ENCODE assay signal across 8 mouse cellular contexts in the genomic region with DNA sequence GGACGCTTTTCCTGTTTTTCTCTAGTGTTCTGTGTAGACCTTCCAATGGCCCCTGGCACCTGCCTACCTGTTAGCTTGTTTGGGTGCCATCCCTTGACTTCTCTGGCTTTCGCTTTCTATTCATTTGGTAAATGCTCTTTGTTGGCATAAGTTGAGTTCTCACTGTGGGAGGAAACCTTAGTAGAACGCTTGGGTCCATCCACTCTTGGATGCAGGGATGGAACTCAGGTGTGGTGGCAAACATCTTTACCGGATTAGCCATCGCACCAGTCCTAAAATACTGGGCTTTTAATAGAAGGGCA. TPM values are rescaled to one million over a fixed set of nuclear protein-coding genes. Genes with fewer than 3 reads are reported as not detected.
DNase-seq lines count a peak whose midpoint lies in the region; TF ChIP-seq lines count a peak whose summit lies in the region.

No protein-coding gene starts in this region.

- H3ac ChIP-seq in myocyte (ENCODE audit: control insufficient read depth, insufficient read length), result peak overlapping the region; percentile 14

- TF ChIP-seq POLR2A in myocyte (IDR thresholded peaks at IDR 0.05; ENCODE audit: insufficient read length, low read depth), result no peak

- peaks cover 29% of the 10 kb centered on the region for H3K79me2 ChIP-seq in myocyte (ENCODE audit: control insufficient read depth, insufficient read depth)

- no peak for TF ChIP-seq CTCF in layer of hippocampus, adult 2 months (conservative IDR thresholded peaks at IDR 0.05)

- no peak for DNase-seq in layer of hippocampus, adult 2 months (ENCODE audit: low spot score in 2 of 2)
- DNase-seq in layer of hippocampus, postnatal 10 days (ENCODE audit: low spot score in 2 of 2), result no peak
- DNase-seq in c-Kit-negative CD71-positive TER-119-positive erythroid progenitor cells, embryonic 14.5 days (ENCODE audit: low read depth, low spot score), result peak; percentile 9
- DNase-seq in induced T-regulatory cell, adult 2 months (ENCODE audit: low read depth), result peak; percentile 69
- no peak for DNase-seq in left cerebral cortex, adult 18-20 months (ENCODE audit: low spot score in 2 of 2)
- no peak for DNase-seq in kidney, postnatal 4 days
- no peak for DNase-seq in spleen, adult 12 weeks (ENCODE audit: low spot score)

- peaks cover 9% of the 10 kb centered on the region for H3K36me3 ChIP-seq in myocyte (ENCODE audit: control insufficient read depth, insufficient read depth)

- no peaks in the 10 kb centered on the region for H3K27me3 ChIP-seq in myocyte (ENCODE audit: control insufficient read depth, insufficient read depth, insufficient read length)

- peak overlapping the region; percentile 86 for H3K4me2 ChIP-seq in myocyte (ENCODE audit: low read depth)

- peak overlapping the region; percentile 94; the same call in 1 of the 2 replicates for H3K27ac ChIP-seq in layer of hippocampus, adult 2 months

- peak overlapping the region; percentile 79 for H3K4me3 ChIP-seq in layer of hippocampus, adult 2 months
- H3K4me3 ChIP-seq in myocyte, result peak overlapping the region; percentile 90

TF ChIP-seq in myocyte, 11 proteins besides CTCF, POLR2A, EP300 and RAD21:
- TF ChIP-seq USF1 (IDR thresholded peaks at IDR 0.05; ENCODE audit: low read depth) (no peak), MYOD1 (IDR thresholded peaks at IDR 0.05; ENCODE audit: control insufficient read depth in 1 of 3, insufficient read length in 2 of 3, low read depth in 2 of 3) (no peak), CEBPB (IDR thresholded peaks at IDR 0.05; ENCODE audit: insufficient read depth, poor library complexity, severe bottlenecking) (no peak), E2F4 (IDR thresholded peaks at IDR 0.05; ENCODE audit: insufficient read depth) (no peak), MYOG (IDR thresholded peaks at IDR 0.05; ENCODE audit: control insufficient read depth in 1 of 3, insufficient read depth in 1 of 3, insufficient read length in 2 of 3, low read depth in 2 of 3) (no peak), MAX (IDR thresholded peaks at IDR 0.05; ENCODE audit: low read depth) (no peak), REST (IDR thresholded peaks at IDR 0.05; ENCODE audit: insufficient read depth, insufficient read length) (no peak), SRF (IDR thresholded peaks at IDR 0.05; ENCODE audit: control insufficient read depth, insufficient read length, low read depth) (no peak), POLR2AphosphoS2 (IDR thresholded peaks at IDR 0.05; ENCODE audit: insufficient read length, low read depth) (no peak), TCF3 (IDR thresholded peaks at IDR 0.05; ENCODE audit: insufficient read length, low read depth) (no peak), TCF12 (IDR thresholded peaks at IDR 0.05; ENCODE audit: insufficient read depth, poor library complexity, severe bottlenecking) (no peak)
TF ChIP-seq in myocyte: peak in this region for 0.

RNA-seq across cellular contexts. Expression of a gene that starts 0.7 kb away (rescaled TPM):
- total RNA-seq in layer of hippocampus, adult 2 months (2021), result 100 to 1,000 TPM in 1 of 2 experiments, 10 to 100 TPM in 1; 96.8 to 102 TPM
- total RNA-seq in layer of hippocampus, postnatal 10 days (2021), result 10 to 100 TPM; 80.0 to 83.5 TPM
- polyA plus RNA-seq in myocyte (2012; fragmentation: generic; extraction: Trizol), result 152 TPM
- 100 to 1,000 TPM; 106 to 114 TPM for total RNA-seq in left cerebral cortex, adult 18-20 months (2021)

RNA-seq across cellular contexts. Expression of a gene that starts 27.6 kb away (rescaled TPM):
- 10 to 100 TPM; 54.3 to 58.7 TPM for total RNA-seq in layer of hippocampus, adult 2 months (2021)
- total RNA-seq in layer of hippocampus, postnatal 10 days (2021), result 10 to 100 TPM; 48.2 to 51.6 TPM
- polyA plus RNA-seq in myocyte (2012; fragmentation: generic; extraction: Trizol), result 70.5 TPM
- 10 to 100 TPM; 49.3 to 60.6 TPM for total RNA-seq in left cerebral cortex, adult 18-20 months (2021)

Comparison
In these comparisons a context has a peak if more than half of its experiments do, and no peak if none do; other contexts are left out.
1. DNase-seq: peak in c-Kit-negative CD71-positive TER-119-positive erythroid progenitor cells, embryonic 14.5 days (single experiment) and induced T-regulatory cell, adult 2 months (single experiment); none in layer of hippocampus, adult 2 months (0 of 2), layer of hippocampus, postnatal 10 days (0 of 2), left cerebral cortex, adult 18-20 months (0 of 2), kidney, postnatal 4 days (0 of 2) and spleen, adult 12 weeks (single experiment).